Mouse (Mus musculus) hindbrain, embryonic 15.5 days (tissue): ENCODE results near the gene Ihh. TPM values are rescaled to one million over a fixed set of nuclear protein-coding genes. Genes with fewer than 3 reads are reported as not detected.

Source experiments
- ATAC-seq: fragments of 200-750 bp; cut with Nextera tagmentation; 2 replicates; pipeline ENCODE4 v1.8.0; 2017; ENCODE audit warnings: low read depth, moderate number of reproducible peaks, moderate TSS enrichment; ENCODE audit not compliant: low FRiP score
- H3K27ac ChIP-seq: fragments of 300-500 bp; sonication (generic); replicated peaks from 2 replicates; pipeline ENCODE4 v1.5.1; 2015; ENCODE audit warnings: mild to moderate bottlenecking, inconsistent platforms
- H3K27me3 ChIP-seq: fragments of 300-500 bp; sonication (generic); 2 replicates; pipeline ENCODE4 v1.6.1; 2015; ENCODE audit warnings: control low read depth, inconsistent platforms
- H3K36me3 ChIP-seq: fragments of 300-500 bp; sonication (generic); 2 replicates; pipeline ENCODE4 v1.6.1; 2015; ENCODE audit warnings: control low read depth, inconsistent platforms
- H3K4me1 ChIP-seq: fragments of 300-500 bp; sonication (generic); replicated peaks from 2 replicates; pipeline ENCODE4 v1.6.1; 2015; ENCODE audit warnings: control low read depth, inconsistent platforms
- H3K4me2 ChIP-seq: fragments of 300-500 bp; sonication (generic); 2 replicates; pipeline ENCODE4 v1.6.1; 2015; ENCODE audit warnings: moderate library complexity, mild to moderate bottlenecking, inconsistent platforms
- H3K4me3 ChIP-seq: fragments of 300-500 bp; sonication (generic); 2 replicates; pipeline ENCODE4 v1.5.1; 2015; ENCODE audit warnings: mild to moderate bottlenecking, inconsistent platforms
- H3K9ac ChIP-seq: fragments of 300-500 bp; sonication (generic); 2 replicates; pipeline ENCODE4 v1.6.1; 2015; ENCODE audit warnings: inconsistent platforms
- H3K9me3 ChIP-seq: fragments of 300-500 bp; sonication (generic); 2 replicates; pipeline ENCODE4 v1.6.1; 2016; ENCODE audit warnings: control low read depth, inconsistent platforms
- WGBS: fragments of 180-500 bp; shearing (Covaris S2); methylation state at CpG from one replicate; pipeline ENCODE4 v1.1.7; 2015; 5-methylcytosine and 5-hydroxymethylcytosine counted together
- polyA plus RNA-seq: library from polyadenylated mRNA; unstranded; fragments of >200 nt; fragmentation: Nextera tagmentation; extraction: Ambion mirVana; gene quantifications from 2 replicates; pipeline ENCODE4 v1.2.1, GENCODE M21; 2015

Ihh gene
- polyA plus RNA-seq, 1 experiment from 2014 or later = 0.16 TPM

- 0 out of 2 replicates have a peak, but pooled peaks cover 5% of the 10 kb centered on the region for H3K4me1 ChIP-seq
- H3K27ac ChIP-seq = no peak overlapping the region
- no peak overlapping the region for H3K9ac ChIP-seq
- H3K9me3 ChIP-seq = no peaks in the 10 kb centered on the region
- H3K27me3 ChIP-seq = 0 out of 2 replicates have a peak, but pooled peaks cover 4% of the 10 kb centered on the region
- H3K4me3 ChIP-seq = no peak overlapping the region
- ATAC-seq = no peak
- 92% methylated on average over 5 of the region's 5 CpGs for WGBS
- no peaks in the 10 kb centered on the region for H3K36me3 ChIP-seq
- no peak overlapping the region for H3K4me2 ChIP-seq
Measured at GRCm38 (mm10) chr1:74962853-74963227, 11.4 kb upstream of the Ihh start.

GRCm38 (mm10) chr1:74962126-74962852, 10.8 kb upstream of the Ihh start:
- WGBS = 78% methylated on average over 5 of the region's 5 CpGs
- H3K36me3 ChIP-seq = no peaks in the 10 kb centered on the region
- no peak for ATAC-seq

GRCm38 (mm10) chr1:74961722-74962121, 10.2 kb upstream of the Ihh start:
- Histone ChIP-seq H3K9ac (no peak overlapping the region), H3K4me3 (no peak overlapping the region), H3K27me3 (peaks cover 11% of the 10 kb centered on the region), H3K27ac (no peak overlapping the region), H3K36me3 (no peaks in the 10 kb centered on the region), H3K4me2 (no peak overlapping the region), H3K9me3 (no peaks in the 10 kb centered on the region), H3K4me1 (0 out of 2 replicates have a peak, but pooled peaks cover 5% of the 10 kb centered on the region)
- 93% methylated on average over 7 of the region's 7 CpGs for WGBS
- no peak for ATAC-seq

More at GRCm38 (mm10) chr1:74962126-74962852, 10.8 kb upstream of the Ihh start:
- 0 out of 2 replicates have a peak, but pooled peaks cover 5% of the 10 kb centered on the region for H3K4me1 ChIP-seq
- H3K4me3 ChIP-seq = no peak overlapping the region
- no peak overlapping the region for H3K4me2 ChIP-seq
- no peaks in the 10 kb centered on the region for H3K9me3 ChIP-seq
- no peak overlapping the region for H3K9ac ChIP-seq
- H3K27ac ChIP-seq = no peak overlapping the region
- peaks cover 6% of the 10 kb centered on the region; the same call in 1 of the 2 replicates for H3K27me3 ChIP-seq

DNA sequence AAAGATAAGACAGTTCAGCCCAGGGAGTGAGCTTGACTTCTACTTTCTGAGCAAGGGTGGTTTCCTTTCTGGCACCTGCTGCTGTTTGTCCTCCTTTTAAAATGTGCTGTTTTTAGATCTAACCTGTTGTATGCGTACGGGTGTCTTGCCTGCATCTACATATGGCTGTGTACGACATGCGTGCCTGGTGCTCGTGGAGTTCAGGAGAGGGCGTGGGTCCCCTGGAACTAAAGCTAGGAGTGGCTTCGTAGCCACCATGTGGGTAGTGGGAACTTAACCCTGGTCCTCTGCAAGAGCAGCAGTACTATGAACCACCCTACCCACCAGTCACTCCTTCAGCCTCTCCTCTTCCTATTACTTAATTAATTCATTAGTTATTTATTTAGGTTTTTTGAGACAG, 8.6 kb upstream of the Ihh start:
- H3K27me3 ChIP-seq = peaks cover 21% of the 10 kb centered on the region
- no peak overlapping the region for H3K9ac ChIP-seq
- 91% methylated on average over 7 of the region's 7 CpGs for WGBS
- H3K27ac ChIP-seq = no peak overlapping the region
- no peaks in the 10 kb centered on the region for H3K9me3 ChIP-seq
- H3K36me3 ChIP-seq = no peaks in the 10 kb centered on the region
- H3K4me1 ChIP-seq = 0 out of 2 replicates have a peak, but pooled peaks cover 5% of the 10 kb centered on the region
- no peak overlapping the region for H3K4me3 ChIP-seq
- no peak for ATAC-seq
- H3K4me2 ChIP-seq = no peak overlapping the region

DNA sequence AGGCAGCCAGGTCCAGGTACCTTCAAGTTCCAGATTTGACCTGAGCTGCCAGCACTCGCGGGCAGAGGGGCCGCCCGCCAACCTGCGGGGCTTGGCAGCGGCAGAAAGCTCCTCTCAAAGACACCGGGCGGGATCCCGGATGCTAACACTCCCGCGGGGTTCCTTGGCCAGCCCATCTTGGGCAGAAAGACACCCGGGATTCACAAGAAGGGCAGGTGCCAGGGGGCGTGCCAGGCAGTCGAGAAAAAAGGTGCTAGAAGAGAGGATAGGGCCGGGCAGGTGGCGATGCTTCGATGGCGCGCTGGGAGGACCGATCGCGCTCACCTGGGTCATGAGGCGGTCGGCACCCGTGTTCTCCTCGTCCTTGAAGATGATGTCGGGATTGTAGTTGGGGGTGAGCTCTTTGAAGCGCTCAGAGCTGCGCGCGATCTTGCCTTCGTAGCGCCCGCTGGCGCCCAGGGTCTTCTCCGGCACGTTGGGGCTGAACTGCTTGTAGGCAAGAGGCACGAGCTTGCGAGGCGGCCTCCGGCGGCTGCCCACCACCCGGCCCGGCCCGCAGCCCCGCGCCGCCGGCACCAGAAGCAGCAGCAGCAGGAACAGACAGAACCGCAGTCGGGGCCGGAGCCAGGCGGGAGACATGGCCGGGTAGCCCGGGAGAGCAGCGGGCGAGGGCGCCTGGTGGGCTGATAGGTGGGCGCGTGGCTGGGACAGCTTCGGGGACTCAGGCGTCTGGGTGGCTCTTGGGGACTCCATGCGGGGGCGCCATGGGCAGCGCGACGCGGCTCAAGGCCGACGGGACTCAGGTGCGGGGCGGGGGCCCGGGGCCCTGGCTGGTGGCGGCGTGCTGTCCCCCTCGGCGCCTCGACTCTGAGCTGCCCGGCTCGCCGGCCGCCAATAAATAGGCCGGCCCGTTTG, 639 bp downstream of the Ihh start:
- no peak overlapping the region for H3K27ac ChIP-seq
- peak overlapping the region; percentile 31 for H3K4me3 ChIP-seq
- peaks cover 95% of the 10 kb centered on the region for H3K27me3 ChIP-seq
- under 1% methylated on average over 78 of the region's 84 CpGs for WGBS
- no peak for ATAC-seq
- peaks cover 44% of the 10 kb centered on the region for H3K4me1 ChIP-seq
- peak overlapping the region; percentile 21 for H3K9ac ChIP-seq
- H3K4me2 ChIP-seq = peak overlapping the region; percentile 68
- no peaks in the 10 kb centered on the region for H3K9me3 ChIP-seq
- no peaks in the 10 kb centered on the region for H3K36me3 ChIP-seq

- Histone ChIP-seq H3K27ac (no peak overlapping the region), H3K9me3 (no peaks in the 10 kb centered on the region), H3K4me2 (peak overlapping the region; percentile 68), H3K9ac (no peak overlapping the region), H3K4me3 (peak overlapping the region; percentile 31), H3K4me1 (peaks cover 44% of the 10 kb centered on the region), H3K36me3 (no peaks in the 10 kb centered on the region), H3K27me3 (peaks cover 96% of the 10 kb centered on the region)
- no peak for ATAC-seq
- WGBS = 2% methylated on average over 16 of the region's 16 CpGs
Measured at GRCm38 (mm10) chr1:74950066-74950465, 1.4 kb downstream of the Ihh start.

GRCm38 (mm10) chr1:74949666-74950050, 1.8 kb downstream of the Ihh start:
- Histone ChIP-seq H3K36me3 (no peaks in the 10 kb centered on the region), H3K9me3 (no peaks in the 10 kb centered on the region), H3K9ac (no peak overlapping the region), H3K27ac (no peak overlapping the region), H3K4me1 (peaks cover 44% of the 10 kb centered on the region), H3K4me2 (peak overlapping the region; percentile 68), H3K27me3 (peaks cover 96% of the 10 kb centered on the region), H3K4me3 (peak overlapping the region; percentile 31; the same call in 1 of the 2 replicates)
- 5% methylated on average over 24 of the region's 24 CpGs for WGBS
- ATAC-seq = peak; percentile 16; the same call in 1 of the 2 replicates

GRCm38 (mm10) chr1:74948784-74949665, 2.4 kb downstream of the Ihh start:
- WGBS = 3% methylated on average over 20 of the region's 20 CpGs
- peak; percentile 71; the same call in 1 of the 2 replicates for ATAC-seq
- Histone ChIP-seq H3K36me3 (no peaks in the 10 kb centered on the region), H3K4me2 (peak overlapping the region; percentile 68), H3K27me3 (peaks cover 93% of the 10 kb centered on the region), H3K9ac (no peak overlapping the region), H3K4me1 (peaks cover 44% of the 10 kb centered on the region), H3K4me3 (0 out of 2 replicates have a peak overlapping the region, but pooled peaks have one; percentile 9), H3K27ac (no peak overlapping the region), H3K9me3 (no peaks in the 10 kb centered on the region)

DNA sequence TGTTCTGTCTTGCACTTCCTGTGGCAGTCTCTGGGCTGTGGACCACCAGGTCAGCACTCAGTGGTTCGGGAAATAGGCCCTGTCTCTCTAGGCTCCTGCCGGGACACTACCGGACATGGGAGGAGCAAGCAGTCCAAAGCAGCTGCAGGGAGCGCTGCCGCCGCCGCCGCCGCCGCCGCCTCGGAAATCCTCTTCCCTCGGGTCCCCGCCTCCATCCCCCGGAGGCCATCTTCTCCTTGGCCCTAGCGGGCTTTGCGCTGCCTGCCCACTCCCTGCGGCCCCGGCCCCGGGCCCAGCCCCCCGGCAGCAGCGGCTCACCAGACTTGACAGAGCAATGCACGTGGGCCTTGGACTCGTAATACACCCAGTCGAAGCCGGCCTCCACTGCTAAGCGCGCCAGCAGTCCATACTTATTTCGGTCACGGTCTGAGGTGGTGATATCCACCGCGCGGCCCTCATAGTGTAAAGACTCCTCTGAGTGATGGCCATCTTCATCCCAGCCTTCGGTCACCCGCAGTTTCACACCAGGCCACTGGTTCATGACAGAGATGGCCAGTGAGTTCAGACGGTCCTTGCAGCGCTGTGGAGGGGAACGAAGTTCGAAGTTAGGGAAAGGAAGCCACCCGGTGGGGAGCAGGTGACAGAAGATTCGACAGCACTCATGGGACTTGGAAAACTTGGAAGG, 3.3 kb downstream of the Ihh start:
- H3K4me3 ChIP-seq = peak overlapping the region; percentile 27
- peak overlapping the region; percentile 54 for H3K4me2 ChIP-seq
- H3K36me3 ChIP-seq = no peaks in the 10 kb centered on the region
- peak; percentile 7; the same call in 1 of the 2 replicates for ATAC-seq
- no peak overlapping the region for H3K9ac ChIP-seq
- H3K27me3 ChIP-seq = peaks cover 93% of the 10 kb centered on the region
- H3K4me1 ChIP-seq = peaks cover 44% of the 10 kb centered on the region
- H3K9me3 ChIP-seq = no peaks in the 10 kb centered on the region
- H3K27ac ChIP-seq = no peak overlapping the region
- WGBS = 3% methylated on average over 41 of the region's 41 CpGs

- Histone ChIP-seq H3K27ac (no peak overlapping the region), H3K9ac (no peak overlapping the region), H3K36me3 (no peaks in the 10 kb centered on the region), H3K27me3 (peaks cover 59% of the 10 kb centered on the region), H3K4me3 (no peak overlapping the region), H3K4me1 (no peaks in the 10 kb centered on the region), H3K9me3 (no peaks in the 10 kb centered on the region), H3K4me2 (no peak overlapping the region)
- ATAC-seq = no peak
- 60% methylated on average over 12 of the region's 12 CpGs for WGBS
Measured at GRCm38 (mm10) chr1:74941651-74942360, 9.7 kb downstream of the Ihh start.
